Mouse (Mus musculus) midbrain, embryonic 16.5 days (tissue): ENCODE data around the gene Srrm3. TPM values are rescaled to one million over a fixed set of nuclear protein-coding genes. Genes with fewer than 3 reads are reported as not detected.

ENCODE experiments used
- ATAC-seq: fragments of 200-750 bp; cut with Nextera tagmentation; 2 replicates; pipeline ENCODE4 v1.8.0; 2017; ENCODE audit warnings: moderate TSS enrichment
- H3K27ac ChIP-seq: fragments of 300-500 bp; sonication (generic); 2 replicates; pipeline ENCODE4 v1.5.1; 2014; ENCODE audit warnings: mild to moderate bottlenecking, low read length, mixed read lengths
- H3K27me3 ChIP-seq: fragments of 300-500 bp; sonication (generic); 2 replicates; pipeline ENCODE4 v1.6.1; 2014; ENCODE audit warnings: low read depth, low read length, mixed read lengths; ENCODE audit not compliant: control insufficient read depth, insufficient read depth
- H3K36me3 ChIP-seq: fragments of 300-500 bp; sonication (generic); 2 replicates; pipeline ENCODE4 v1.6.1; 2014; ENCODE audit warnings: mild to moderate bottlenecking, low read length, moderate library complexity, mixed read lengths; ENCODE audit not compliant: control insufficient read depth, insufficient read depth
- H3K4me1 ChIP-seq: fragments of 300-500 bp; sonication (generic); 2 replicates; pipeline ENCODE4 v1.6.1; 2014; ENCODE audit warnings: mild to moderate bottlenecking, low read length, mixed read lengths; ENCODE audit not compliant: control insufficient read depth, insufficient read depth
- H3K4me2 ChIP-seq: fragments of 300-500 bp; sonication (generic); 2 replicates; pipeline ENCODE4 v1.6.1; 2014; ENCODE audit warnings: mild to moderate bottlenecking, low read length, mixed read lengths
- H3K4me3 ChIP-seq: fragments of 300-500 bp; sonication (generic); 2 replicates; pipeline ENCODE4 v1.5.1; 2014; ENCODE audit warnings: low read depth, mild to moderate bottlenecking, low read length, moderate library complexity, mixed read lengths
- H3K9ac ChIP-seq: fragments of 300-500 bp; sonication (generic); 2 replicates; pipeline ENCODE4 v1.6.1; 2014; ENCODE audit warnings: low read depth, low read length, mixed read lengths
- H3K9me3 ChIP-seq: fragments of 300-500 bp; sonication (generic); replicated peaks from 2 replicates; pipeline ENCODE4 v1.6.1; 2014; ENCODE audit warnings: mild to moderate bottlenecking, low read length, mixed read lengths; ENCODE audit not compliant: control insufficient read depth, poor library complexity, severe bottlenecking
- WGBS: fragments of 180-500 bp; shearing (Covaris S2); extraction: QIAGEN DNeasy Blood & Tissue Kit; methylation state at CpG from one replicate; pipeline ENCODE4 v1.1.7; 2014; 5-methylcytosine and 5-hydroxymethylcytosine counted together
- polyA plus RNA-seq: library from polyadenylated mRNA; unstranded; fragments of >200 nt; fragmentation: Nextera tagmentation; extraction: Ambion mirVana; gene quantifications from 2 replicates; pipeline ENCODE4 v1.2.1, GENCODE M21; 2015

The Srrm3 gene
- polyA plus RNA-seq, 1 experiment from 2014 or later, result 76.2 TPM

DNA sequence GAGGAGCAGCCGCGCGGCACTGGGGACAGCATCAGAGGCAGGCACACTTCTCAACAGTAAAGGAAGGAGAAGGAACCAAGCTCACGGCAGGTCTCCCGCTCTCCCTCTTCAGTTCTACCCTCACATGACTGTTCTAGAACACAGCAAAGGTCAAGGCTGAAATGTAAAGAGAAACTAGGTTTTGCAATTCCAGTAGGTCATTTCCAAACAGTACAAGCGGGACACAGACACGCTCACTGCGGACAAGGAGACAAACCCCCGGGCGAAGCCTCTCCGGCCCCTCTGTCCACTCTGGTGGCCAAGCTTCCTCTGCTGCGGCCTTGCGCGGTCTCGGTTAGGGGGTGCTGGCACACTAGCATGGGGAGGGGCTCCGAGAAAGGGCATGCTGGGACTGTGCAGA is 102.3 kb downstream of the Srrm3 start:
- no peak for ATAC-seq
- no peak overlapping the region for H3K4me2 ChIP-seq
- no peaks in the 10 kb centered on the region for H3K27me3 ChIP-seq
- H3K9me3 ChIP-seq, result no peaks in the 10 kb centered on the region
- no peak overlapping the region for H3K9ac ChIP-seq
- WGBS, result 94% methylated on average over 16 of the region's 16 CpGs
- peaks cover 27% of the 10 kb centered on the region for H3K36me3 ChIP-seq
- H3K4me3 ChIP-seq, result no peak overlapping the region
- no peak overlapping the region for H3K27ac ChIP-seq
- H3K4me1 ChIP-seq, result peaks cover 3% of the 10 kb centered on the region; the same call in 1 of the 2 replicates

GRCm38 (mm10) chr5:135909646-135910045 is 103.0 kb downstream of the Srrm3 start:
- Histone ChIP-seq H3K27me3 (no peaks in the 10 kb centered on the region), H3K27ac (no peak overlapping the region), H3K36me3 (peaks cover 27% of the 10 kb centered on the region), H3K9me3 (no peaks in the 10 kb centered on the region), H3K4me3 (no peak overlapping the region), H3K4me2 (no peak overlapping the region), H3K4me1 (no peaks in the 10 kb centered on the region), H3K9ac (no peak overlapping the region)
- ATAC-seq, result no peak
- WGBS, result 85% methylated on average over 10 of the region's 10 CpGs

DNA sequence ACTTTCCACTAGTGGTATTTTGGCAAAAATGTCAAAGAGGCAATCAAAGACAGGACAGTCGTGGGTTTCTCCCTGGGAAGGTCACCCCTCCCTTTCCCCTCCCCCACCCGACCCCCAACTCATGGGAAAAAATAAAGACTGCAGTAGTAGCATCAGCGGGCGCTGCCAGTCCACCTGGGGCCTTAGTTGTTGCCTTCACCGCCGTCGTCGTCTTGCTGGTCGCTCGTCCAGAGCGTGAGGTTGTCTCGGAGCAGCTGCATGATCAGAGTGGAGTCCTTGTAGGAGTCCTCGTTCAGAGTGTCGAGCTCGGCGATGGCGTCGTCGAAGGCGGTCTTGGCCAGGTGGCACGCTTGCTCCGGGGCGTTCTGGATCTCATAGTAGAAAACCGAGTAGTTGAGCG is 104.1 kb downstream of the Srrm3 start:
- Histone ChIP-seq H3K4me2 (no peak overlapping the region), H3K4me3 (no peak overlapping the region), H3K9me3 (no peaks in the 10 kb centered on the region), H3K36me3 (peaks cover 27% of the 10 kb centered on the region), H3K9ac (no peak overlapping the region), H3K4me1 (no peaks in the 10 kb centered on the region), H3K27me3 (no peaks in the 10 kb centered on the region), H3K27ac (no peak overlapping the region)
- WGBS, result 94% methylated on average over 25 of the region's 25 CpGs
- no peak for ATAC-seq

- Histone ChIP-seq H3K27ac (no peak overlapping the region), H3K9ac (no peak overlapping the region), H3K27me3 (no peaks in the 10 kb centered on the region), H3K4me1 (no peaks in the 10 kb centered on the region), H3K4me2 (no peak overlapping the region), H3K9me3 (no peaks in the 10 kb centered on the region), H3K36me3 (peaks cover 27% of the 10 kb centered on the region), H3K4me3 (no peak overlapping the region)
- 92% methylated on average over 11 of the region's 11 CpGs for WGBS
- ATAC-seq, result no peak
Observed at GRCm38 (mm10) chr5:135911633-135912220, 105.0 kb downstream of the Srrm3 start.

- Histone ChIP-seq H3K36me3 (peaks cover 23% of the 10 kb centered on the region), H3K27ac (no peak overlapping the region), H3K9ac (no peak overlapping the region), H3K9me3 (no peaks in the 10 kb centered on the region), H3K4me1 (no peaks in the 10 kb centered on the region), H3K4me3 (no peak overlapping the region), H3K27me3 (no peaks in the 10 kb centered on the region), H3K4me2 (no peak overlapping the region)
- 86% methylated on average over 5 of the region's 5 CpGs for WGBS
- no peak for ATAC-seq
Observed at GRCm38 (mm10) chr5:135913201-135913600, 106.5 kb downstream of the Srrm3 start.

- WGBS, result 93% methylated on average over 6 of the region's 6 CpGs
- H3K36me3 ChIP-seq, result peaks cover 24% of the 10 kb centered on the region
- no peak for ATAC-seq
Observed at GRCm38 (mm10) chr5:135914156-135914555, 107.5 kb downstream of the Srrm3 start.

GRCm38 (mm10) chr5:135916051-135916565 is 109.4 kb downstream of the Srrm3 start:
- H3K4me1 ChIP-seq, result peaks cover 3% of the 10 kb centered on the region; the same call in 1 of the 2 replicates
- ATAC-seq, result no peak
- no peaks in the 10 kb centered on the region for H3K27me3 ChIP-seq
- H3K4me2 ChIP-seq, result no peak overlapping the region
- H3K4me3 ChIP-seq, result no peak overlapping the region
- H3K27ac ChIP-seq, result no peak overlapping the region
- peaks cover 10% of the 10 kb centered on the region for H3K36me3 ChIP-seq
- H3K9ac ChIP-seq, result no peak overlapping the region
- 94% methylated on average over 6 of the region's 6 CpGs for WGBS
- H3K9me3 ChIP-seq, result no peaks in the 10 kb centered on the region

More at GRCm38 (mm10) chr5:135914156-135914555, 107.5 kb downstream of the Srrm3 start:
- no peaks in the 10 kb centered on the region for H3K27me3 ChIP-seq
- no peak overlapping the region for H3K9ac ChIP-seq
- H3K4me3 ChIP-seq, result no peak overlapping the region
- no peak overlapping the region for H3K27ac ChIP-seq
- no peaks in the 10 kb centered on the region for H3K9me3 ChIP-seq
- H3K4me2 ChIP-seq, result no peak overlapping the region
- H3K4me1 ChIP-seq, result no peaks in the 10 kb centered on the region

DNA sequence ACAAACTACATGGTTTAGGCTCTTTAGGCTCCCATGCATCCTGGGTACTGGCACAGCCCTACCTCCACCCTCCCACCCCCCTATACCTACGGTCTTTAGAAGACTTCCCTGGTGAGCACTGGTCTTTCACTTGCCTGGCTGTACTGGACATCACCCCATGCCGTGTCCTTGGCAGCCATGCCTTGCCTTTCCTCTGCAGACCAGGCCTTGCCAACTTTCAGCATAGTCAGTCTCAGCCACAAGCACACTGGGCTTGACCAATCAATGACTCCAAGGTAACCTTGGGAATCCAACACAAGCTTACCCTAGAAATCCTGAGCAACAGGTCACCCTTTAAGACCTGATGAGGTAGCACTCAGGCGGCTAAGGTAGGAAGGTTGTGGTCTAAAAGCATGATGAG is 109.9 kb downstream of the Srrm3 start:
- H3K36me3 ChIP-seq, result peaks cover 12% of the 10 kb centered on the region

DNA sequence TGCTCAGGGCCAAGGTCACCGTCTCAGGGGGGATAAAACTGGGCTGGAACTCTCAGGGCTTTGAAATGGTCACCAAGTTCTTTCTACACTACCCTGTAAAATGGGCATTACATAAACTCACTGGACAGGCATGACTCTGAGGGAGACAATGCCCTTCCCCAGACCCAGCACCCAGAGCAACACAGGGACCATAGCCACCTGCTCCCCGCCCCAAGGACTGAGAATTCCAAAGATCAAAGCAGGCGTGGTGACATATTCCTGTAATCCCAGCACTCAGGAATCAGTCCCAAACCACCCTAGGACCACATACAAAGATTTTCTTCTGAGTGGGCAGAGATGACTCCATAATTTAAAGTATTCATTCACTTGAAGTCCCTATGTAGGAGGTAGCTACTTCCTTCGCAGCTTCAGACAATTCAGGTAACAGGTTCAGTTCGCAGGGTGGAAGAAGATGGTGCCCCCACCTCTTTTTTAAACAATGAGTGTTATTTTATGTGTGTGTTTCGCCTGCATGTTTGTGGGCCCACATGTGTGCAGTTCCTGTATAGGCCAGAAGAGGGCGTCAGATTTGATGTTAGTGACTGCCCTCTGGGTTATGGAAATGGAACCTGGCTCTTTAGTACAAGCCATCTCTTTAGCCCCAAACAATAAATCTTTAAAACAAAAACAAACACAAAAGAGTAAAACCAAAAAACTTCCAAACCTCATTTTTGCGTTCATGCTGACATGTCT is 110.8 kb downstream of the Srrm3 start:
- ATAC-seq, result no peak
- Histone ChIP-seq H3K9ac (no peak overlapping the region), H3K27me3 (no peaks in the 10 kb centered on the region), H3K4me1 (peaks cover 3% of the 10 kb centered on the region; the same call in 1 of the 2 replicates), H3K27ac (no peak overlapping the region), H3K4me3 (no peak overlapping the region), H3K4me2 (no peak overlapping the region), H3K9me3 (no peaks in the 10 kb centered on the region), H3K36me3 (peaks cover 19% of the 10 kb centered on the region)
- WGBS, result 94% methylated on average over 8 of the region's 8 CpGs

More for the DNA sequence above, 109.9 kb downstream of the Srrm3 start:
- Histone ChIP-seq H3K9ac (no peak overlapping the region), H3K27ac (no peak overlapping the region), H3K4me2 (no peak overlapping the region), H3K4me1 (peaks cover 3% of the 10 kb centered on the region; the same call in 1 of the 2 replicates), H3K4me3 (no peak overlapping the region), H3K9me3 (no peaks in the 10 kb centered on the region), H3K27me3 (no peaks in the 10 kb centered on the region)
- WGBS, result 95% methylated on average over 3 of the region's 3 CpGs
- no peak for ATAC-seq
